Mouse (Mus musculus) CH12.LX (cell line): ENCODE measurements around the gene Kri1. TPM values are rescaled to one million over a fixed set of nuclear protein-coding genes. Genes with fewer than 3 reads are reported as not detected.

ENCODE experiments used
- DNase-seq: peaks from one replicate; pipeline ENCODE4 v3.0.0-alpha.2; 2013; ENCODE audit errors: extremely low read depth
- H3K27ac ChIP-seq: 2 replicates; pipeline ENCODE4 v1.5.1; 2012; ENCODE audit warnings: low read depth, mild to moderate bottlenecking, control low read depth, moderate library complexity; ENCODE audit not compliant: insufficient read depth
- H3K27me3 ChIP-seq: replicated peaks from 2 replicates; pipeline ENCODE3; 2012; ENCODE audit warnings: inconsistent platforms
- H3K36me3 ChIP-seq, 2 experiments: replicated peaks in 1 of 2; 2 replicates each; pipeline versions ENCODE3 to v1.6.1; 2012; ENCODE audit warnings: inconsistent platforms in 1 of 2, low read length in 1 of 2, mild to moderate bottlenecking in 1 of 2, mixed read lengths in 1 of 2, moderate library complexity in 1 of 2; ENCODE audit not compliant: control insufficient read depth in 1 of 2, insufficient read depth in 1 of 2
- H3K4me1 ChIP-seq, 2 experiments: 2 replicates each; pipeline ENCODE4 v1.6.1; 2012; ENCODE audit warnings: inconsistent platforms in 1 of 2, moderate library complexity in 1 of 2; ENCODE audit not compliant: insufficient read depth in 2 of 2, control insufficient read depth in 1 of 2
- H3K4me2 ChIP-seq: 2 replicates; pipeline ENCODE4 v1.6.1; 2012; ENCODE audit warnings: low read depth, mild to moderate bottlenecking, control low read depth; ENCODE audit not compliant: poor library complexity, insufficient read depth, severe bottlenecking
- H3K4me3 ChIP-seq, 3 experiments: fragments of 150-350 bp in 1 of 3; sonication (generic) in 1 of 3; replicated peaks in 1 of 3; 2 replicates each; pipeline versions ENCODE3 to v1.5.1; 2011 to 2012; ENCODE audit warnings: low read depth in 2 of 3, low read length in 2 of 3, mild to moderate bottlenecking in 2 of 3, moderate library complexity in 2 of 3, control low read depth in 1 of 3, improper control_type of control experiment in 1 of 3, inconsistent platforms in 1 of 3, mixed read lengths in 1 of 3; ENCODE audit not compliant: poor library complexity in 1 of 3
- H3K79me2 ChIP-seq: replicated peaks from 2 replicates; pipeline ENCODE4 v1.6.1; 2012; ENCODE audit warnings: mild to moderate bottlenecking, moderate library complexity; ENCODE audit not compliant: control insufficient read depth, poor library complexity, insufficient read depth, severe bottlenecking; ENCODE audit errors: extremely low read depth
- H3K9ac ChIP-seq: 2 replicates; pipeline ENCODE4 v1.6.1; 2012; ENCODE audit warnings: low read depth, mild to moderate bottlenecking, control low read depth, moderate library complexity; ENCODE audit not compliant: insufficient read depth
- H3K9me3 ChIP-seq: replicated peaks from 2 replicates; pipeline ENCODE3; 2012; ENCODE audit warnings: low read length, inconsistent platforms, mixed read lengths
- BHLHE40 ChIP-seq: IDR thresholded peaks from 2 replicates; pipeline ENCODE4 v1.6.1; 2011; ENCODE audit warnings: mild to moderate bottlenecking, low read depth, low read length, improper control_type of control experiment
- CHD2 ChIP-seq: IDR thresholded peaks from 2 replicates; pipeline ENCODE4 v1.6.1; 2011; ENCODE audit warnings: low read length, improper control_type of control experiment
- CTCF ChIP-seq, 2 experiments: IDR thresholded peaks in 1 of 2; conservative IDR thresholded peaks in 1 of 2; 2 replicates each; pipeline ENCODE4 v1.5.1; 2011 to 2012; ENCODE audit warnings: low read depth in 2 of 2, low read length in 2 of 2, improper control_type of control experiment in 1 of 2, inconsistent platforms in 1 of 2, mild to moderate bottlenecking in 1 of 2, moderate library complexity in 1 of 2
- EP300 ChIP-seq: IDR thresholded peaks from 2 replicates; pipeline ENCODE4 v1.6.1; 2011; ENCODE audit warnings: low read length, improper control_type of control experiment
- ETS1 ChIP-seq: conservative IDR thresholded peaks from 2 replicates; pipeline ENCODE4 v1.6.1; 2012; ENCODE audit warnings: low read depth, mild to moderate bottlenecking, inconsistent platforms, low read length, improper control_type of control experiment, moderate library complexity
- HCFC1 ChIP-seq: IDR thresholded peaks from 2 replicates; pipeline ENCODE4 v1.6.1; 2012; ENCODE audit warnings: low read depth, mild to moderate bottlenecking, inconsistent platforms, low read length, improper control_type of control experiment
- JUND ChIP-seq: conservative IDR thresholded peaks from 2 replicates; pipeline ENCODE4 v1.6.1; 2011; ENCODE audit warnings: low read depth, low read length, improper control_type of control experiment
- MAFK ChIP-seq: IDR thresholded peaks from 2 replicates; pipeline ENCODE4 v1.6.1; 2011; ENCODE audit warnings: low read length, improper control_type of control experiment; ENCODE audit not compliant: insufficient replicate concordance
- MAX ChIP-seq: IDR thresholded peaks from 2 replicates; pipeline ENCODE4 v1.6.1; 2011; ENCODE audit warnings: low read length, improper control_type of control experiment
- MAZ ChIP-seq: IDR thresholded peaks from 2 replicates; pipeline ENCODE4 v1.6.1; 2012; ENCODE audit warnings: low read depth, mild to moderate bottlenecking, inconsistent platforms, low read length, improper control_type of control experiment, moderate library complexity
- MEF2A ChIP-seq: IDR thresholded peaks from 2 replicates; pipeline ENCODE4 v1.6.1; 2014; ENCODE audit warnings: low read depth, mild to moderate bottlenecking, inconsistent platforms, low read length, improper control_type of control experiment, borderline replicate concordance
- MYC ChIP-seq: IDR thresholded peaks from 2 replicates; pipeline ENCODE4 v1.6.1; 2011; ENCODE audit warnings: low read depth, mild to moderate bottlenecking, improper control_type of control experiment, low read length
- NRF1 ChIP-seq: IDR thresholded peaks from 2 replicates; pipeline ENCODE4 v1.6.1; 2014; ENCODE audit warnings: low read depth, mild to moderate bottlenecking, inconsistent platforms, low read length, improper control_type of control experiment, moderate library complexity
- PAX5 ChIP-seq: IDR thresholded peaks from 2 replicates; pipeline ENCODE4 v1.6.1; 2012; ENCODE audit warnings: low read length, inconsistent platforms, mixed read lengths
- POLR2A ChIP-seq: IDR thresholded peaks from 2 replicates; pipeline ENCODE4 v1.6.1; 2011; ENCODE audit warnings: low read depth, mild to moderate bottlenecking, improper control_type of control experiment, low read length
- SMC3 ChIP-seq: IDR thresholded peaks from 2 replicates; pipeline ENCODE4 v1.6.1; 2011; ENCODE audit warnings: low read depth, low read length, improper control_type of control experiment
- TBP ChIP-seq: conservative IDR thresholded peaks from 2 replicates; pipeline ENCODE4 v1.6.1; 2011; ENCODE audit warnings: low read depth, low read length, improper control_type of control experiment
- TCF12 ChIP-seq: IDR thresholded peaks from 2 replicates; pipeline ENCODE4 v1.6.1; 2014; ENCODE audit warnings: low read depth, mild to moderate bottlenecking, inconsistent platforms, low read length, improper control_type of control experiment
- UBTF ChIP-seq: IDR thresholded peaks from 2 replicates; pipeline ENCODE4 v1.6.1; 2012; ENCODE audit warnings: low read depth, mild to moderate bottlenecking, inconsistent platforms, low read length, improper control_type of control experiment, moderate library complexity
- USF1 ChIP-seq: IDR thresholded peaks from 2 replicates; pipeline ENCODE4 v1.6.1; 2014; ENCODE audit warnings: low read depth, mild to moderate bottlenecking, inconsistent platforms, low read length, improper control_type of control experiment
- USF2 ChIP-seq: conservative IDR thresholded peaks from 2 replicates; pipeline ENCODE4 v1.6.1; 2011; ENCODE audit warnings: low read depth, low read length, improper control_type of control experiment
- ZC3H11A ChIP-seq: IDR thresholded peaks from 2 replicates; pipeline ENCODE4 v1.6.1; 2012; ENCODE audit warnings: low read depth, mild to moderate bottlenecking, inconsistent platforms, low read length, improper control_type of control experiment
- ZKSCAN1 ChIP-seq: IDR thresholded peaks from 2 replicates; pipeline ENCODE4 v1.6.1; 2012; ENCODE audit warnings: low read depth, inconsistent platforms, low read length, improper control_type of control experiment, borderline replicate concordance
- ZMIZ1 ChIP-seq: IDR thresholded peaks from 2 replicates; pipeline ENCODE4 v1.6.1; 2012; ENCODE audit warnings: low read depth, mild to moderate bottlenecking, inconsistent platforms, low read length, improper control_type of control experiment
- ZNF384 ChIP-seq: IDR thresholded peaks from 2 replicates; pipeline ENCODE4 v1.6.1; 2012; ENCODE audit warnings: low read depth, low read length, improper control_type of control experiment, inconsistent platforms
- dilution Hi-C: fragments of 300-500 bp; cut with MboI; formaldehyde crosslinking; loops from 2 replicates; pipeline ENCODE4 v1.14.3; 2020; ENCODE audit warnings: low sequenced_read_pairs; ENCODE audit not compliant: extremely low pct_unique_long_range_greater_than_20kb, extremely low pct_ligation_motif_present
- in situ Hi-C: fragments of 300-500 bp; cut with MboI; formaldehyde crosslinking; loops from 3 replicates; pipeline ENCODE4 v1.14.3; 2019; ENCODE audit warnings: low sequenced_read_pairs, low pct_ligation_motif_present, low pct_unique_long_range_greater_than_20kb, mixed read lengths
- polyA plus RNA-seq: library from polyadenylated mRNA; unstranded; fragments of >175 nt; gene quantifications from 2 replicates; pipeline ENCODE4 v1.2.1, GENCODE M21; 2012; ENCODE audit warnings: low read depth; ENCODE audit not compliant: insufficient read length
- total RNA-seq, 2 experiments: library from RNA; depleted of rRNA; stranded (reverse); fragments of 300-350 nt in 1 of 2; fragments of >200 nt in 1 of 2; gene quantifications; 2 replicates each; pipeline ENCODE4 v1.2.3; 2012 to 2014

The Kri1 gene
- total and polyA plus RNA-seq, 3 experiments: 28.8 to 57.1 (median 55.5) TPM

DNA sequence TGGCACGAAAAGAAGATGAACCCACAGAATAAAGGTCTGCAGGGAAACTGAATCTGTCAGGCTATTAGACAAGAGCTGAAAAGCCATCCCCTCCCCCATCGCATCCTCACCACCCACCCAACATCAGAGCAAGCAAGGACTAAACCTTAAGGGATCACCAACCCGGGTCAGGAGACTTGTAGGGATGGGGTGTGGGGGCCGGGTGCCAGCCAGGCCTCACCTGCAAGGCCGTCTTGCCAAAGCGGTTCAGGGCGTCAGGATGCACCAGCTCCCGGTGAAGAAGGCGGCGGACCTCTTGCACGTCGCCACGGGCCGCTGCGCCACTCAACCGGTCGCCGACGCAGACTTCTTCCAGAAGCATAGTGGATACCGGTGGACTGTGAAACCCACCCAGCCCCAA, 2.8 kb upstream of the Kri1 start:
- DNase-seq: peak; percentile 29

DNA sequence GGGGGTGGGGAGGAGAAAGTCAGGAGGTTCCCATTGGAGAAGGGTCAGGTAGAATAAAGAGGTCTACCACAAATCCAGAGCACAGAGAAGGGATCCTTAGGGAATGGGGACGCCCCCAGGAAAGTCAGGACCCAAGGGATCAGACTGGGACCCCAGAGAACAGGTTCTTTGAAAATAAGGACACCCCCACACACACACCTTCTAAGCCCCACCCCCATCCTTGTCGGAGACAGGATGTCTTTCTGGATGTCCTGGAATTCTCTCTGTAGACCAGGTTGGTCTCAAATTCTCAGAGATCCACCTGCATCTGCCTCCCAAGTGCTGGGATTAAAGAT, 1.5 kb upstream of the Kri1 start:
- no peaks in the 10 kb centered on the region for H3K9me3 ChIP-seq
- H3K36me3 ChIP-seq: peaks cover 14 to 23% of the 10 kb centered on the region in 2 experiments
- dilution Hi-C loops (no loop called here), in situ Hi-C loops (no loop called here)
- DNase-seq: no peak
- H3K9ac ChIP-seq: no peak overlapping the region
- peaks cover 23% of the 10 kb centered on the region for H3K79me2 ChIP-seq
- peaks cover 9 to 49% of the 10 kb centered on the region in 2 experiments for H3K4me1 ChIP-seq
- H3K27ac ChIP-seq: no peak overlapping the region
- peaks cover 4% of the 10 kb centered on the region for H3K27me3 ChIP-seq
- H3K4me3 ChIP-seq: peak overlapping the region in 1 of 3 experiments; percentile 16
- peak overlapping the region; percentile 4; the same call in 1 of the 2 replicates for H3K4me2 ChIP-seq
- TF ChIP-seq MAFK (no peak), MEF2A (no peak), USF2 (no peak), PAX5 (no peak), ZNF384 (no peak), BHLHE40 (no peak), SMC3 (no peak), JUND (no peak), TCF12 (no peak), CHD2 (no peak), ETS1 (no peak), ZC3H11A (no peak), POLR2A (no peak), HCFC1 (no peak), MYC (no peak), CTCF (conservative IDR thresholded peaks at IDR 0.05 in 1 of 2, IDR thresholded peaks at IDR 0.05 in 1 of 2; ENCODE audit: low read depth in 2 of 2, low read length in 2 of 2) (no peak), ZMIZ1 (no peak), MAX (no peak)

More for the DNA sequence above, 2.8 kb upstream of the Kri1 start:
- peaks cover 3 to 10% of the 10 kb centered on the region in 2 experiments for H3K36me3 ChIP-seq
- peaks cover 5% of the 10 kb centered on the region for H3K27me3 ChIP-seq
- H3K27ac ChIP-seq: peak overlapping the region; percentile 17
- H3K4me1 ChIP-seq: peaks cover 9 to 37% of the 10 kb centered on the region in 2 experiments
- peak overlapping the region; percentile 68 to 82 (median 74) for H3K4me3 ChIP-seq
- peaks cover 23% of the 10 kb centered on the region for H3K79me2 ChIP-seq
- TF ChIP-seq MAX (no peak), ETS1 (no peak), MAFK (no peak), TCF12 (peak; percentile 12; the same call in 1 of the 2 replicates), ZKSCAN1 (no peak), EP300 (no peak), TBP (no peak), ZNF384 (no peak), MAZ (no peak), UBTF (0 out of 2 replicates have a peak, but pooled peaks have one; percentile 49), PAX5 (no peak), NRF1 (no peak), USF1 (no peak), BHLHE40 (no peak), CHD2 (peak; percentile 57; the same call in 1 of the 2 replicates)
- in situ Hi-C loops (no loop called here), dilution Hi-C loops (no loop called here)
- peak overlapping the region; percentile 4 for H3K4me2 ChIP-seq
- peak overlapping the region; percentile 49 for H3K9ac ChIP-seq
- H3K9me3 ChIP-seq: no peaks in the 10 kb centered on the region
